Mouse (Mus musculus) heart, postnatal 0 days (tissue): Measurements from ENCODE around the gene Map2.

Experiments
- CTCF ChIP-seq: IDR thresholded peaks from 2 replicates; pipeline ENCODE4 v1.5.1; 2016; ENCODE audit warnings: antibody characterized with exemption, control low read depth, low read depth
- EP300 ChIP-seq: IDR thresholded peaks from 2 replicates; pipeline ENCODE4 v1.6.1; 2016; ENCODE audit warnings: antibody characterized with exemption, low read depth

DNA sequence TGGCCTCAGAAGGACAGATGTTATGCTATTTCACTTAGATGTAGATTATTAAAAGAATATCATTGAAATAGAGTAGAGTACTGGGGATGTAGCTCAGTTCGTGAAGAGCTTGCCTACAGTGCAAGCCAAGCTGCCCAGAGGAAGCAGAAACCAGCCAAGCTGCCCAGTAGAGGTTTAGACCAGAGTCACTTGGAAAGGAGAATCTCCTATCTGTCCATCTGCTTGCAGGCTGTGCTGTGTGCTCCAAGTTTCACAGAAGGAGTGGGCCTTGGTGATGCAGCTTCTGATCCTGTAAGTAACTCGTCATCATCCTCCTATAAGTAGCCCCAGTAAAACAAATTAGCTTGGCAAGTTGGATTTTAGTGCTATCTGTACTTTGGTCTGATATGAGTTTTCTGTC, 17.8 kb downstream of the Map2 start:
- TF ChIP-seq EP300 (no peak), CTCF (no peak)
